Mouse (Mus musculus) heart, embryonic 14.5 days (tissue): Measurements from ENCODE around the gene Cntn5. TPM values are rescaled to one million over a fixed set of nuclear protein-coding genes. Genes with fewer than 3 reads are reported as not detected.

ENCODE experiments used
- ATAC-seq: fragments of 200-750 bp; cut with Nextera tagmentation; 2 replicates; pipeline ENCODE4 v1.8.0; 2017; ENCODE audit warnings: low read depth, moderate TSS enrichment; ENCODE audit not compliant: insufficient number of reproducible peaks, insufficient read depth, low FRiP score
- H3K27ac ChIP-seq, 2 experiments: fragments of 200-500 bp in 1 of 2; fragments of 300-500 bp in 1 of 2; sonication (generic) in 1 of 2; replicated peaks in 1 of 2; 2 replicates each; pipeline ENCODE4 v1.5.1; 2012 to 2014; ENCODE audit warnings: low read depth in 2 of 2, low read length in 2 of 2, control low read depth in 1 of 2, mild to moderate bottlenecking in 1 of 2, mixed read lengths in 1 of 2; ENCODE audit not compliant: control insufficient read depth in 1 of 2, insufficient read depth in 1 of 2
- H3K27me3 ChIP-seq: fragments of 300-500 bp; sonication (generic); 2 replicates; pipeline ENCODE4 v1.6.1; 2014; ENCODE audit warnings: mild to moderate bottlenecking, low read length, control low read depth; ENCODE audit not compliant: control insufficient read depth, insufficient read depth
- H3K36me3 ChIP-seq: fragments of 300-500 bp; sonication (generic); 2 replicates; pipeline ENCODE4 v1.6.1; 2014; ENCODE audit warnings: mild to moderate bottlenecking, control low read depth, low read length, mixed read lengths; ENCODE audit not compliant: control insufficient read depth, insufficient read depth
- H3K4me1 ChIP-seq, 2 experiments: fragments of 200-500 bp in 1 of 2; fragments of 300-500 bp in 1 of 2; sonication (generic) in 1 of 2; 2 replicates each; pipeline ENCODE4 v1.6.1; 2012 to 2014; ENCODE audit warnings: low read length in 2 of 2, control low read depth in 1 of 2, mixed read lengths in 1 of 2; ENCODE audit not compliant: control insufficient read depth in 2 of 2, insufficient read depth in 2 of 2
- H3K4me2 ChIP-seq: fragments of 300-500 bp; sonication (generic); 2 replicates; pipeline ENCODE4 v1.6.1; 2014; ENCODE audit warnings: mild to moderate bottlenecking, low read length
- H3K4me3 ChIP-seq, 2 experiments: fragments of 200-500 bp in 1 of 2; fragments of 300-500 bp in 1 of 2; sonication (generic) in 1 of 2; 2 replicates each; pipeline ENCODE4 v1.5.1; 2012 to 2014; ENCODE audit warnings: low read length in 2 of 2, mild to moderate bottlenecking in 2 of 2, control low read depth in 1 of 2, low read depth in 1 of 2, moderate library complexity in 1 of 2; ENCODE audit not compliant: control insufficient read depth in 1 of 2, insufficient read depth in 1 of 2
- H3K9ac ChIP-seq: fragments of 300-500 bp; sonication (generic); 2 replicates; pipeline ENCODE4 v1.6.1; 2014; ENCODE audit warnings: mild to moderate bottlenecking, low read length
- H3K9me3 ChIP-seq: fragments of 300-500 bp; sonication (generic); 2 replicates; pipeline ENCODE4 v1.6.1; 2016; ENCODE audit warnings: low read length, control low read depth; ENCODE audit not compliant: control insufficient read depth
- WGBS: fragments of 180-500 bp; shearing (Covaris S2); extraction: QIAGEN DNeasy Blood & Tissue Kit; methylation state at CpG from one replicate; pipeline ENCODE4 v1.1.7; 2014; 5-methylcytosine and 5-hydroxymethylcytosine counted together
- polyA plus RNA-seq: library from polyadenylated mRNA; unstranded; fragments of >200 nt; fragmentation: Nextera tagmentation; extraction: Ambion mirVana; gene quantifications from 2 replicates; pipeline ENCODE4 v1.2.1, GENCODE M21; 2014

The Cntn5 gene
- polyA plus RNA-seq, 1 experiment from 2014 or later = 0.65 TPM

GRCm38 (mm10) chr9:10366246-10366955 is 538.2 kb downstream of the Cntn5 start:
- Histone ChIP-seq H3K27me3 (no peaks in the 10 kb centered on the region), H3K9ac (no peak overlapping the region), H3K27ac (no peak overlapping the region), H3K9me3 (no peaks in the 10 kb centered on the region), H3K36me3 (no peaks in the 10 kb centered on the region), H3K4me1 (no peaks in the 10 kb centered on the region), H3K4me3 (no peak overlapping the region), H3K4me2 (no peak overlapping the region)
- WGBS = 69% methylated on average over 6 of the region's 6 CpGs
- no peak for ATAC-seq

GRCm38 (mm10) chr9:10350909-10351655 is 553.5 kb downstream of the Cntn5 start:
- H3K36me3 ChIP-seq = no peaks in the 10 kb centered on the region
- H3K4me2 ChIP-seq = no peak overlapping the region
- WGBS = 82% methylated on average over 4 of the region's 4 CpGs
- H3K4me3 ChIP-seq = no peak overlapping the region
- no peaks in the 10 kb centered on the region for H3K4me1 ChIP-seq
- H3K9me3 ChIP-seq = no peaks in the 10 kb centered on the region
- no peaks in the 10 kb centered on the region for H3K27me3 ChIP-seq
- no peak for ATAC-seq
- H3K27ac ChIP-seq = no peak overlapping the region
- H3K9ac ChIP-seq = no peak overlapping the region

DNA sequence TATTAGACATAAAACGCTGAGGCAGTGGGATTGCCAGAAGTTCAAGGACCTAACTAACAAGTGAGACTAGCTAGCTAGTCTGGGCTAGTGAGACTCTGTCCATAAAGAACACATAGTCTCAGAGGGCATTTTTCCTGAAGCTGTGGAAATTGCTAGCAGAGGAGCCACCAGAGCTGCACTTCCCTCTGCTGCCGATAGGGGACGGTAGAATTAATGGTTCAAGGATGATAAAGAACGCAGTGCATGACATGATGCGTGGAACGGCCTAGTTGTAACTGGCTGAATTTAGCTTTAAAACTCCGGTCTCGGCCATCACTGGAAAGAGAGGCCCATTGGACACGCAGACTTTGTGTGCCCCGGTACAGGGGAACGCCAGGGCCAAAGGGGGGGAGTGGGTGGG is 555.8 kb downstream of the Cntn5 start:
- no peaks in the 10 kb centered on the region for H3K36me3 ChIP-seq
- H3K9me3 ChIP-seq = no peaks in the 10 kb centered on the region
- no peak overlapping the region for H3K4me3 ChIP-seq
- H3K4me2 ChIP-seq = no peak overlapping the region
- H3K9ac ChIP-seq = no peak overlapping the region
- H3K4me1 ChIP-seq = no peaks in the 10 kb centered on the region
- no peak overlapping the region for H3K27ac ChIP-seq
- ATAC-seq = no peak
- no peaks in the 10 kb centered on the region for H3K27me3 ChIP-seq
- 79% methylated on average over 9 of the region's 11 CpGs for WGBS

DNA sequence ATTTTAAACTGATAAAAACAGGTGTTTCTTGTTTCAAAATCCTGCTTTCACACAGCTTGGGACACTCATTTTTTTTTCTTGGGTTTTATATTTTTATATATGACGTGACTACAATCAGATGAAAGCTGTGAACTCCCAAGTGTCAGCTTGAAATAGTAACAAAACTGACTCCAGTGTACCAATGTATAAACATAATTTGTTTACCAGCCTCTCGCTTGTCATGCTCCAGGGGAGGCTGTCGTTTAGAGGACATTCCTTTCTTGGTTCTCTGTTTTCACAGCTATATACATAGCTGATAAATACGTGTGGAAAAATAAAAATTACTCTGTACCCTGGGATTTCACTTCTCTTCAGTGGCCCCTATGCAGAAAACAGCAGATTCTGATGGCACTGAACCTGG is 556.4 kb downstream of the Cntn5 start:
- Histone ChIP-seq H3K4me2 (no peak overlapping the region), H3K9ac (no peak overlapping the region), H3K36me3 (no peaks in the 10 kb centered on the region), H3K27ac (no peak overlapping the region), H3K27me3 (no peaks in the 10 kb centered on the region), H3K9me3 (no peaks in the 10 kb centered on the region), H3K4me1 (no peaks in the 10 kb centered on the region), H3K4me3 (no peak overlapping the region)
- WGBS = 73% methylated on average over 4 of the region's 4 CpGs
- no peak for ATAC-seq

GRCm38 (mm10) chr9:10340751-10341150 is 563.8 kb downstream of the Cntn5 start:
- Histone ChIP-seq H3K4me2 (no peak overlapping the region), H3K9me3 (no peaks in the 10 kb centered on the region), H3K27me3 (no peaks in the 10 kb centered on the region), H3K4me1 (no peaks in the 10 kb centered on the region), H3K4me3 (no peak overlapping the region), H3K36me3 (no peaks in the 10 kb centered on the region), H3K9ac (no peak overlapping the region), H3K27ac (no peak overlapping the region)
- no peak for ATAC-seq

GRCm38 (mm10) chr9:10339716-10340115 is 564.9 kb downstream of the Cntn5 start:
- no peak overlapping the region for H3K4me3 ChIP-seq

DNA sequence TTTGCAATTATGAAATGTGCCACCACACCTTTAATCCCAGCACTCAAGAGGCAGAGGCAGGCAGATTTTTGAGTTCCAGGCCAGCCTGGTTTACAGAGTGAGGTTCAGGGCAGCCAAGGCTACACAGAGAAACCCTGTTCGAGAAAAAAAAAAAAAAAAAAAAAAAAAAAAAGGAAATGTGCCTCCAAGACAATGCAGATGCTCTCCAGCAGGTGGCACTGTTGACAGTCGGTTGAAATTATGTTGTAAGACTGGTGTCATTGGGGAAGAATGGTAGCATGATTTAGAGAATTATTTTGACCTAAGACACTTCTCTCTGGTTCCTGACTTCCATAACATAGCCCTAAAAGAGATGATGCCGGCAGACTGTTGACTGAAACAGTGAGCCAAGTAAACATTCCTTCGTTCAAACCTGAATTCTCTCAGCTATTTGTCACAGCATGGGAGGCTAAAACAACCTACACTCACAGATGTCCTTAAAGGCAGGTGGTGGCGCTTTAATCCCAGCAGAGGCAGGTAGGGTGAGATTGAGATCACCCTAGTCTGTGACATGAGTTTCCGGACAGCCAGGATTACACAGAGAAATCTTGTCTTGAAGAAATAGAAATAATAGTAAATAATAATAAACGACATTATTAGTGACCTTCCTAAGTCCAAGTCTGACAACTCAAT is 579.7 kb downstream of the Cntn5 start:
- Histone ChIP-seq H3K27ac (no peak overlapping the region), H3K36me3 (no peaks in the 10 kb centered on the region), H3K9ac (no peak overlapping the region), H3K27me3 (no peaks in the 10 kb centered on the region), H3K4me2 (no peak overlapping the region), H3K9me3 (no peaks in the 10 kb centered on the region), H3K4me3 (no peak overlapping the region), H3K4me1 (no peaks in the 10 kb centered on the region)
- WGBS = 39% methylated on average over 7 of the region's 7 CpGs
- no peak for ATAC-seq

More at GRCm38 (mm10) chr9:10339716-10340115, 564.9 kb downstream of the Cntn5 start:
- no peaks in the 10 kb centered on the region for H3K4me1 ChIP-seq
- WGBS = 75% methylated on average over 1 of the region's 1 CpGs
- no peak for ATAC-seq
- no peak overlapping the region for H3K27ac ChIP-seq
- no peaks in the 10 kb centered on the region for H3K36me3 ChIP-seq
- H3K9ac ChIP-seq = no peak overlapping the region
- H3K27me3 ChIP-seq = no peaks in the 10 kb centered on the region
- no peaks in the 10 kb centered on the region for H3K9me3 ChIP-seq
- no peak overlapping the region for H3K4me2 ChIP-seq
